Mouse (Mus musculus): Measurements from ENCODE around the gene Anp32a. TPM values are rescaled to one million over a fixed set of nuclear protein-coding genes. Genes with fewer than 3 reads are reported as not detected.

Gene Anp32a
- total and polyA plus RNA-seq, 2 experiments: 27.3 to 96.2 TPM

DNA sequence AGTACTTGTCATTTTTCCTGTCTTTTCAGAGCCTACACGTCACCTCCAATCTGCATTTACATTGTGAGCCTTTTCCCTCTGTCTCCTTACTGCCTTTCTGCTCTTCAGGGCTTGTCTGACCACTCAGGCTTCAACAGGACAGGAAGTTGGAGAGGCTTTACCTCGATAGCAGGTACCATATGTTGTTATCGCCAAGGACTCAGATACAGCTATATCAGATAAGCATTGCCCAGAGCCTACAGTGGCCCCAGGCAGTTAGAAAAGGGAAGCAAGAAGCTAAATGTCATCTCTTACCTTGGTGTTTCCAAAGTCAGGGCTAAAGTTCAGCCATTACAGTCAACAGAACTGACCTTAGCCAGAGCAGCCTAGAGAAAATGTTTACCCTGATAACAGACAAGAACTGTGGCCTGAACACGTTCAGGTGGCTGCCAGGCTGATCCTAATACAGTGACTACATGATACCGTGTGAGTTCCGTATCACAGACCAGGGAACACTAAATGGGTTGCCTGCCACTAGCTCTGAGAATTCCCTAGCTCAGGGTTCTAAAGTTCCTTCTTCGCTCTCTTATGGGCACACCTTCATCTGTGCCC is 65.4 kb downstream of the Anp32a start:
- TF ChIP-seq CTCF (IDR thresholded peaks at IDR 0.05; ENCODE audit: low read depth, low read length) (no peak), POLR2A (IDR thresholded peaks at IDR 0.05; ENCODE audit: extremely low read depth, insufficient read depth, low read length) (no peak)
- Histone ChIP-seq H3K9ac (ENCODE audit: low read depth, low read length) (peak overlapping the region; percentile 12; the same call in 1 of the 2 replicates), H3K27me3 (ENCODE audit: control insufficient read depth, insufficient read depth, low read length) (no peaks in the 10 kb centered on the region), H3K27ac (replicated peaks; ENCODE audit: insufficient read depth, low read depth, low read length) (peak overlapping the region; percentile 93), H3K79me2 (ENCODE audit: control insufficient read depth, insufficient read depth, low read length) (no peaks in the 10 kb centered on the region), H3K36me3 (ENCODE audit: control insufficient read depth, insufficient read depth, low read length) (no peaks in the 10 kb centered on the region), H3K4me3 (ENCODE audit: insufficient read depth, low read depth, low read length) (no peak overlapping the region), H3K4me1 (ENCODE audit: control insufficient read depth, insufficient read depth, low read length) (peaks cover 2% of the 10 kb centered on the region)
- DNase-seq (ENCODE audit: extremely low read depth, low read depth, low spot score): peak; percentile 99
- 26% methylated on average over 7 of the region's 7 CpGs for WGBS

- TF ChIP-seq POLR2A (IDR thresholded peaks at IDR 0.05; ENCODE audit: extremely low read depth, insufficient read depth, low read length): no peak
- TF ChIP-seq CTCF (IDR thresholded peaks at IDR 0.05; ENCODE audit: low read depth, low read length): peak; percentile 5; the same call in 1 of the 2 replicates
- no peak overlapping the region for H3K27ac ChIP-seq (replicated peaks; ENCODE audit: insufficient read depth, low read depth, low read length)
- 84% methylated on average over 5 of the region's 5 CpGs for WGBS
These were observed 66.5 kb downstream of the Anp32a start for GRCm38 (mm10) chr9:62407357-62408146.

DNA sequence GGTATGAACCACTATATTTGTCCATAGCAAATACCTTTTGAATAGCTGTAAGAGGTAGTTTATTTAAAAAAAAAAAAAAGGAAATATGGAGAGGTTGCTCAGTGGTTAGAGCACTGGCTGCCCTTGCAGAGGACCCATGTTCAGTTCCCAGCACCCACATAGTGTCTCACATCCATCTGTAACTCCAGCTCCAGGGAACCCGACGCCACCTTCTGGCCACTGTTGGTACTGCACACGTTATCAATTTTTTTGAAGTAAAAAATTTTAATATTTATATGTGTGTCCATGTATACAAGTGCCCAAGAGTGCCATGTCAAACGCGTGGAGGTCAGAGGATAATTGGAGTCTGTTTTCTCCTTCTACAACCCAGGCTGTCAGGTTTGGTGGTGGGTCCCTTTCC is 77.6 kb downstream of the Anp32a start:
- H3K27me3 ChIP-seq (ENCODE audit: control insufficient read depth, insufficient read depth, low read length): no peaks in the 10 kb centered on the region

More at GRCm38 (mm10) chr9:62407357-62408146, 66.5 kb downstream of the Anp32a start:
- Histone ChIP-seq H3K4me3 (ENCODE audit: insufficient read depth, low read depth, low read length) (no peak overlapping the region), H3K9ac (ENCODE audit: low read depth, low read length) (no peak overlapping the region), H3K79me2 (ENCODE audit: control insufficient read depth, insufficient read depth, low read length) (no peaks in the 10 kb centered on the region), H3K27me3 (ENCODE audit: control insufficient read depth, insufficient read depth, low read length) (no peaks in the 10 kb centered on the region), H3K36me3 (ENCODE audit: control insufficient read depth, insufficient read depth, low read length) (no peaks in the 10 kb centered on the region), H3K4me1 (ENCODE audit: control insufficient read depth, insufficient read depth, low read length) (peaks cover 2% of the 10 kb centered on the region)
- DNase-seq (ENCODE audit: extremely low read depth, low read depth, low spot score): no peak

DNA sequence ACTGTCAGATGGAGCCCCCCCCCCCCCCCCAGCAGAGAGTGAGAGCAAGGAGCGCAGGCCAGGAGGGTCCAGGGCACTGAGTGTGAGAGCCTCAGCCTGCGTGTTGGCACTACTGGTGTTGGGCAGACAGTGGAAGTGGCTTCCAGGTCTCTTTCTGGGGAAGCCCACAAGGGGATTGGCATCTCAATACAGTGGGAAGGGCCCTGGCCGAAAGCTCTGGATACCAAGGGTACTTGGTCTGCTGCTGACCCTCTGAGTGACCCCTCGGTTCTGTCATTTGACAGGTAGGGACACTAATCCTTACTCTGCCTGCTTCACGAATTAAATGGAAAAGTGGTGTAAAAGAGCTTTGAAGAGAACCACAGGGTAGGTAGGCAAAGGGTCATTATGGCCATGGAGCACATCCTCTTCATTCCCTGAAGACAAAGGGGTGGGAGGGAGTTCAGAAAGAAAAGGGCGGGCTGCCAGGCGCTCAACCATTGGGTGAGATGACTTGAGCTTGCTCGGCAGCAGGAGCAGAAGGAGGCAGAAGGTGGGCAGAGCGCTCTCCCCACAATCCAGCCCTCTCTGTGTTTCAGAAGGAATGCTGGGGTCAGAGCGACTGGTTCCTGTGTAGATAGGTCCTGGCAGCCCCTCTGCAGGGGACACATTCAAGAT is 79.3 kb downstream of the Anp32a start:
- H3K4me1 ChIP-seq (ENCODE audit: control insufficient read depth, insufficient read depth, low read length): 0 out of 2 replicates have a peak, but pooled peaks cover 2% of the 10 kb centered on the region
- H3K79me2 ChIP-seq (ENCODE audit: control insufficient read depth, insufficient read depth, low read length): no peaks in the 10 kb centered on the region
- no peaks in the 10 kb centered on the region for H3K27me3 ChIP-seq (ENCODE audit: control insufficient read depth, insufficient read depth, low read length)
- WGBS: 83% methylated on average over 10 of the region's 10 CpGs
- DNase-seq (ENCODE audit: extremely low read depth, low read depth, low spot score): no peak
- H3K9ac ChIP-seq (ENCODE audit: low read depth, low read length): peak overlapping the region; percentile 59
- TF ChIP-seq CTCF (IDR thresholded peaks at IDR 0.05; ENCODE audit: low read depth, low read length): no peak
- TF ChIP-seq POLR2A (IDR thresholded peaks at IDR 0.05; ENCODE audit: extremely low read depth, insufficient read depth, low read length): no peak
- no peaks in the 10 kb centered on the region for H3K36me3 ChIP-seq (ENCODE audit: control insufficient read depth, insufficient read depth, low read length)
- peak overlapping the region; percentile 55 for H3K27ac ChIP-seq (replicated peaks; ENCODE audit: insufficient read depth, low read depth, low read length)
- no peak overlapping the region for H3K4me3 ChIP-seq (ENCODE audit: insufficient read depth, low read depth, low read length)

More for the DNA sequence above, 77.6 kb downstream of the Anp32a start:
- no peak for DNase-seq (ENCODE audit: extremely low read depth, low read depth, low spot score)
- Histone ChIP-seq H3K9ac (ENCODE audit: low read depth, low read length) (no peak overlapping the region), H3K79me2 (ENCODE audit: control insufficient read depth, insufficient read depth, low read length) (no peaks in the 10 kb centered on the region), H3K36me3 (ENCODE audit: control insufficient read depth, insufficient read depth, low read length) (no peaks in the 10 kb centered on the region), H3K4me1 (ENCODE audit: control insufficient read depth, insufficient read depth, low read length) (0 out of 2 replicates have a peak, but pooled peaks cover 2% of the 10 kb centered on the region), H3K27ac (replicated peaks; ENCODE audit: insufficient read depth, low read depth, low read length) (no peak overlapping the region), H3K4me3 (ENCODE audit: insufficient read depth, low read depth, low read length) (no peak overlapping the region)
- 56% methylated on average over 5 of the region's 5 CpGs for WGBS
- TF ChIP-seq POLR2A (IDR thresholded peaks at IDR 0.05; ENCODE audit: extremely low read depth, insufficient read depth, low read length) (no peak), CTCF (IDR thresholded peaks at IDR 0.05; ENCODE audit: low read depth, low read length) (peak; percentile 66)

GRCm38 (mm10) chr9:62421027-62421426 is 79.9 kb downstream of the Anp32a start:
- Histone ChIP-seq H3K4me3 (ENCODE audit: insufficient read depth, low read depth, low read length) (peak overlapping the region; percentile 45), H3K27ac (replicated peaks; ENCODE audit: insufficient read depth, low read depth, low read length) (peak overlapping the region; percentile 55), H3K9ac (ENCODE audit: low read depth, low read length) (peak overlapping the region; percentile 67), H3K4me1 (ENCODE audit: control insufficient read depth, insufficient read depth, low read length) (0 out of 2 replicates have a peak, but pooled peaks cover 2% of the 10 kb centered on the region), H3K79me2 (ENCODE audit: control insufficient read depth, insufficient read depth, low read length) (no peaks in the 10 kb centered on the region), H3K27me3 (ENCODE audit: control insufficient read depth, insufficient read depth, low read length) (no peaks in the 10 kb centered on the region), H3K36me3 (ENCODE audit: control insufficient read depth, insufficient read depth, low read length) (no peaks in the 10 kb centered on the region)
- DNase-seq (ENCODE audit: extremely low read depth, low read depth, low spot score): peak; percentile 59
- TF ChIP-seq POLR2A (IDR thresholded peaks at IDR 0.05; ENCODE audit: extremely low read depth, insufficient read depth, low read length) (no peak), CTCF (IDR thresholded peaks at IDR 0.05; ENCODE audit: low read depth, low read length) (no peak)
- 7% methylated on average over 13 of the region's 13 CpGs for WGBS

Data from liver, adult 2 months (tissue).